Mouse (Mus musculus): ENCODE measurements around the gene 4930524B15Rik.
"Not testable (repeated sequence)": the region's sequence is repeated elsewhere in the genome, so short reads cannot be mapped to it uniquely, and the experiment has no call there.

- TF ChIP-seq POLR2A (IDR thresholded peaks at IDR 0.05; ENCODE audit: control insufficient read depth, low read depth, low read length); CTCF (IDR thresholded peaks at IDR 0.05; ENCODE audit: control insufficient read depth, insufficient read depth, insufficient replicate concordance, low read depth, low read length): not testable (repeated sequence)
Measured at GRCm38 (mm10) chr11:32008049-32008448, 42.7 kb downstream of the 4930524B15Rik start.
